Mouse (Mus musculus) heart, postnatal 14 days (tissue): ENCODE measurements at regions not wholly inside any gene's neighbourhood (a gene's known extent, or its start where the extent isn't known, plus 50 kb on each side); places are given as distances from the start of the nearest gene placed in this dataset.

Experiments used
- DNase-seq, 2 experiments: peaks; one replicate each; pipeline ENCODE4 v3.0.0; 2021 to 2022
- intact Hi-C: fragments of 180-260 bp; cut with DNase I; formaldehyde crosslinking; loops from one replicate; pipeline ENCODE4 v1.15.1; 2025

DNA sequence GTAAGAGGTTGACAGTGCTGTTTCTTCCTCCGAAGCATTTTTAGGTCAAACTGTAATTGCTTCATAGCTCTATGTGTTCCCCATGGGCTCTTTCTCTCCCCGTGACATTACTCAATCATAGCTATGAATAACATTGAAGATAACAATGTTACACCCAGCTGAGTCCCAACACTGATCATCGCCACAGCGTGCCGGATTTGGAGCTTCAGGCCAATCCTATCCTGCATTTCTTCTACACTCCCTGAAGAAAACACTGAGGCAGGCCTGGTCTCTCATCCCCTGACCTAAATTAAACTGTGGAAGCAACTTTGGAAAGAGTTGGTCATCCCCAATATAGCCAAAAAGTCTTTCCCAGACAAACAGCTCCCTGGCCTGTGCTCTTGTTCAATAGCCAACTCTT is 168.7 kb upstream of the Phyhipl start:
- peak; percentile 25 to 26 for DNase-seq
- intact Hi-C loops = no loop called here

DNA sequence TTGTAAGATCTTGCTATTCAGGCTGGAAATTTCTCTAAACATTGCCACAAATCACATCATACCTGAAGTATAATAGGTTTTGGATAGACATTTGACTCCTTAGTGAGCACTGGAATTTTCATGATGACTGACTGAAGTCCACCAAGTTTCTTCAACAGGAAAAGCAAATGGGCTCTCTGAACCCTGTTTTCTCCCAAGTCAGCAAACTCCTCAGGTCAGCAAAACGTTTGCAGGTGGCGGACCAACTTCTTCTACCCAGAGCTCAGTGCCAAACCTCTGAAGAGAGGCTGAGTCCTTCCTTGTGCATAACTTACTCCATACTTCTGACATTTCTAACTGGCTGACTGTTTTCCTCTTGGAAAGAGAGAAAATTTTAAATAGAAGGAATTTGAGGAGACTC is 164.2 kb upstream of the Phyhipl start:
- no peak for DNase-seq
- intact Hi-C loops = loop anchor here (10.0 kb wide), 3 partner anchors 255 to 505 kb away; no protein-coding TSS in a partner anchor

DNA sequence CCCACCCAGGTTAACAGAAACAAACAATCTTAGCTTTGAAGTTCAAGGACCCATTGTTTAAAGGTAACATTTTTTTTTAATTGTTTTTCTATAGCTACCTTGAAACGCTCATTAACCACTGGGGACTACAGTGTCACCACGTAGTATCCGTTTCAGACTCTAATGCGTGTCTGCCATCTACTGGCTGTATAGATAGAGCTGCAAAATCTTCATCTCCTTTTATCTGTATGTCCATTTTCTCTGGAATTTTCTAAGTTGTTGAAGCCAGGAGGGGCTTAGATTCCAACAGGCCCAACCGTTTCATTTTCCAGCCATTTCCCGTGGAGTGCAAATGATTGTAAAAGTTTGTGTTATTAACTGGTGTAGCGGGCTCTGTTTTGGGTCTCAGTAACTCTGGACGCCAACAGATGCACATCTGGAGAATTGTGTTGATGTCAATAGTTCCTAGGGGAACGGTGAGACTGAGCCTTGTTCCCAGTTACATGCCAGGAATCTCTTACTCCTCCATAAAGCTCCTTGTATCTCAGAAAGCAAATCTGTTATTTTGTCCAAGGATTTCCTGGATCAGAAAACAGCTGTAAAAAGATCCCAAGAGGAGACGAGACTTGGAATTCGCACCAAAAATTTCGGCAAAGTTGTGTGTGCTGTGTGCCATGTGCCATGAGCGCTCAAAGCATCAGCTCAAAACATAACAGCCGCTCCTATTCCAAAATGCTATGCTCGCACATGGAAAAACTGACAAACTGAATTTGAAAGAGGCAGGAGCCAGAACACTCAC is 158.8 kb upstream of the Phyhipl start:
- peak; percentile 19 to 21 for DNase-seq
- intact Hi-C loops = loop anchor here (5.0 to 10.0 kb wide), 6 partner anchors 148 to 500 kb away; no protein-coding TSS in a partner anchor

DNA sequence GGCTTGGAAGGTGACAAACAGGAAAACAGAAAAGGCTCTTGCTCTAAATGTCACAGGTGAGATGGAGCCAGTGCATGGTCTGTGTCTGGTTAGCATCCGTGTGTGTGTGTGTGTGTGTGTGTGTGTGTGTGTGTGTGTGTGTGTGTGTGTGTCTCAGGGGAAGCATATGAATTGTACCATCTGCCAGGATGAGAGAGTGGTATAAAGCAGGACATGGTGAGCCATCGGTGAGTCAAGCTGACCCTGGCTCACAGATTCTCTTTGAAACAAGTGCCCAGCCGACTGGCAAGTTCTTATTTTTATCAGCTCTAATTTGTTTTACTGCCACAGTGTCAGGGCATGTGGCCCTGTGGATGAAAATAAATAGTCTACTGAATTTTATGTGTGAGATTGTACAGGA is 153.6 kb upstream of the Phyhipl start:
- intact Hi-C loops = no loop called here
- DNase-seq = no peak

DNA sequence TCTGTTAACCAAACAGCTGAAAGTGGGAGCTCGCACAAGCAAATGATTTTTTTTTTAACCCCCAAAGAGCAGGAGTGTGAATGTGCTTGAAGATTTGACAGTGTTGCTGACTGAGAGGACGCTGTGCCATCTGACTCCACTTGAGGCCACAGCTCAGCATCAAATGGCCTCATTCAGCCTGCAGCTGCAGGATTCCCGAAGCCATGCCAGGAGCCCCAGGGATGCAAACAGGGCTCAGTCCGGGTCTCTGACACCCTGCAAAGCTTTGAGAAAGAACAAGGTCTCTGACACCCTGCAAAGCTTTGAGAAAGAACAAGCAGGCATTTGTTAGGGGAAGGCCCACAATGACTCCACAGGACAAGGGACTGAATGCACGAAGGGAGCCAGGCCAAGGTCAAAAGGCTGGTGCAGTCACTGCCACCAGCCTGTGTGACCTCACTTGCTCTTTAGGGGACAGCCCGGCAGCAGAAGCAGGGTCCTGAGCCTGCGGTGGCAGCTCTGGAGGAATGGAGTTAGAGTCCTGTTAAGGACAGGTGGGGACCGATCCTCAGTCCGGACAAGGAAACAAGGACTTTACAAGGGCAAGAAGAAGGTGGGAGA is 151.1 kb upstream of the Phyhipl start:
- DNase-seq = no peak
- intact Hi-C loops = no loop called here

DNA sequence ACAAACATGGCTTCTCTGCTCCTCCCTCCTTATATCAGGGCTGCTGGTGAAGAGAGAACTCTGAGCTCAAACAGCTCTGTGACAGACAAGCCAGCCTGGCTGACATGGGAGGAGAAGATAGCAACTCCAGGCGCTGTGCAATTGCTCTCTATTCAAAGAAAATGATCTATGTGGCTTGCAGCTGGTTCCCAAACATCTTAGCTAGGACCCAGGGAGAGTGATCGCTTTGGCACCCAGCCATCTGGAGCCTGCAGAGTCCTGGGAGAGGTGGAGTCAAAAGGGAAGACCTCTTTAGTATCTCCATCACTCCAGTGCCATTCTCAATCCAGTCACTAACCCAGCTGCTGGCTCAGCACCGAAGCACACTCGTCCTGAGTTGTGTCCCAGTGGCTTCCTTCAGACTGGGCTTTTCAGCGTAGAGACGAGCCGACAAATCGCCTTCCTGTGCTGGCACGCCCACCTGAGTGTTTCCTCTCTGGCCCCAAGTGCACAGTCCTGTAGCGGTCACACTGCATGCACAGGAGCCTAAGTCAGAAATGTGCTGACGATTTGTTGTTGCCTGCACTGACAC is 145.1 kb upstream of the Phyhipl start:
- intact Hi-C loops = no loop called here

DNA sequence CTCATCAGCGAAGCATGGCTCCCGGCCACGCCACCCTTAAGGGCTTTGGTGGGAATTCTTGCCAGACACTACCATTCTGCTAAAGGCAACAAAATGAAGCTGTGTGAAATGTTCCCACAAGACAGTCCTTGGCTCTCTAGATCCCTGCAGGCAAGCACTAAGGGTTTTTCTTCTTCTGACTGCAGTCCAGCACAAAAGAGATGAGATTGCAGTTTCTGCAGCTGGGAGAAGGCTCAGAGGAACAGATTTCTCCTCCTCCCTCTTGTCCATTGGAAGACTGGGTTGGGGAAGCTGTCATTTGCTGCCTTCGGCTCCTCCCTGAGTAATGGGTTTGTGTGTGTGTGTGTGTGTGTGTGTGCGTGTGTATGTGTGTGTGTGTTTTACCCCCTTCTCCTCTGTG is 144.1 kb upstream of the Phyhipl start:
- intact Hi-C loops = no loop called here
- peak in 1 of 2 experiments; percentile 28 for DNase-seq

More for the DNA sequence above, 145.1 kb upstream of the Phyhipl start:
- DNase-seq = peak in 1 of 2 experiments; percentile 29

DNA sequence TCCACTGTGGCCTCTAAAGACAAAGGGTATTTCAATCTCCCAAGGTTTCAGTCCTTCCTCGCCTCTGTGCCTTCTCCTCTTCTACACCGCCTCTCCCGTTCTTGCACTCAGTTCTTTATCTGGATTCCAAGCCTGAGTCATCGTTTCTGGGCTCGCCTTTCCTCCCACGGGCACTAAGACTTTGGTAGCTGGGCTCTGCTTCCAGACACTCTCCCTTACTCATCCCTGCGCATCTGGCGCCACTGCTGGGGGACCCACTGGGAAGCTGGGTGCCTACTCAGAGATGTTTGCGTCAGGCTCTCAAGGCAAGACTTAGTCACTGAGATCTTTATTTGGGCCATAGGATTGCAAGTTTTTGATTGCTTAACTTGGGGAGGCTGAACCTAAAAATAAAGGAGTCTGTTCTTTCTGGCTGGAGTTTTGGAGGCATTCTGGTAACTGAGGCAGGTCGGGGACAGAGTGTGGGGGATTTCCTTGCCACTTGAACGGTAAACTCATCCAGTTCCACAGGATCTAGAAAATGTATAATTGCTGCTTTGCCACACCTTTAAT is 143.5 kb upstream of the Phyhipl start:
- peak; percentile 46 to 54 for DNase-seq
- intact Hi-C loops = no loop called here

DNA sequence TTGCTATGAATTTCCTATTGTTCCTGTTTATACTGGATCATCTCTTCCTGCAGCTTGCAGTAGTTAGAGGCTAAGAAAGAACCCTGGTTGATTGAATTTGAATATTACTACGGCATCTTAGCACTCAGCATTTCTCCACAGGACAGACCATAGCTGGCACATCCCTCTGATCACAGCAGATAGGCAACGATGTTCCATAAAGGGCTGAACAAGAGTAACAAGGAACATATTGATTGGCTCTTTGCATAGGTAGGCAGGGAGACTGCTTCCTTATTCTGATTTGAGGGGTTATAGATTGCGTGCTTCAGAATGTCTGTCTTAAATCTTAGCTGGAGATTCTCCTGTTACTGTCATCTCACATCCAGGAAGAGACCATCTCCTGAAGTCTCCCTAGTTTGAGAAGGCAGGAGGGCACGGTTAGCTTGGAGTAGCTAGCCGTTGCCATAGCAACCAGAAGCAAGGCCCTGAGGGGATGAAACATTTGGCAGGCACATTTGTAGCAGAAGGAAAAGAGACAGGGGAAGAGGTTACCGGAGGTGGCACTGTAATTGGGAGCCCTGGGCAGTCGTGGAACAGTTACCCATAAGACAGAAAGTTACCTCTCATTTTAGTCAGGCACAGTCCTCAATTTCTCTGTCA is 133.2 kb upstream of the Phyhipl start:
- intact Hi-C loops = no loop called here
- DNase-seq = no peak

DNA sequence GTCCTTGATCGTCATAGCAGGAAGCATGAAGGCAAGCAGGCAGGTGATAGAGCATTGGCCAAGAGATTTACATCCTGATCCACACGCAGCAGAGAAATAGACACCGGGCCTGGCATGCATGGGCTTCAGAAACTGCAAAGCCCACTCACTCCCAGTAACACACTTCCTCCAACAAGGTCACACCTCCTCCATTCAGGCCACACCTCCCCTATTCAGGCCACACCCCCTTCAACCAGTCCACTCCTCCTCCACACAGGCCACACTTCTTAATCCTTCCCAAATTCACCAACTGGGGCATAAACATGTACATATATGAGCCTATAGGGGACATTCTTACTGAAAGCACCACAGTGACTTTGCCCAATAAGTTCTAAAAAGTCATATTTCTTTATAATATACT is 125.3 kb upstream of the Phyhipl start:
- intact Hi-C loops = no loop called here
- DNase-seq = no peak

DNA sequence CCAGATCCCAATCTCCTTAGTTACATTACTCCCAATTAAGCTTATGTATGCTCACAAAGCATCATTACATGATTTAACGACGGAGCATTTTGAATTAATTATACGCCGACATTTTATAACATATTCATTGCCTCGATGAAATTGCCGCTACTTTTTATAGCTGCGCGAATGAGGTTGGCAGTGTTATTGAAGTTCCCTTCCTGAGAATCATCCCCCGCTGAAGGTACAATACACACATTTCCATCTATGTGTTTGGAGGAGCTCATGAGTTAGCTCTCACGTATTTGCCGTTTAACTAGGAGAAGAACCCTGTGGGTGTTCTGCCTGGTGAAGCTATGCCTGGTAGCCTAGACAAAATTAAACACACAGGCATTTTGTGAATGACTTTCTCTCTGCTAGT is 122.8 kb upstream of the Phyhipl start:
- no peak for DNase-seq
- intact Hi-C loops = no loop called here

DNA sequence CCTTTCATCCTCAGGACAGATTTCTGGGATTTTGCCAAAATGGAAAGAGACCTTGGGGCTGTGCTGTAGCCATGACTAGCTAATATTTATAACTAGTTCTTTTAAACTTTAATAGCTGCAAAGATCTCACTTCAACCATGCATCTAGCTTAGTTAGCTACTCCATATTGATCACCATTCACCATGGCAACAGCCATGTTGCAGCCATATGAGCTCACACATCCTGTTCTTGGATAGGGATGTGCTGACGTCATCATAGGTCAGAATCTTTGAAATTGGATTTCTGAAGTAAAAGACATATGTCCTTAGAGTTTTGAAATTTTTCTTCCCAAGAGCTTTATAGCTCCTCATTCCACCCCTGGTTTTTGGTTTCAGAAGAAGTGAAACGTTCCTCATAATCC is 118.8 kb upstream of the Phyhipl start:
- no peak for DNase-seq

DNA sequence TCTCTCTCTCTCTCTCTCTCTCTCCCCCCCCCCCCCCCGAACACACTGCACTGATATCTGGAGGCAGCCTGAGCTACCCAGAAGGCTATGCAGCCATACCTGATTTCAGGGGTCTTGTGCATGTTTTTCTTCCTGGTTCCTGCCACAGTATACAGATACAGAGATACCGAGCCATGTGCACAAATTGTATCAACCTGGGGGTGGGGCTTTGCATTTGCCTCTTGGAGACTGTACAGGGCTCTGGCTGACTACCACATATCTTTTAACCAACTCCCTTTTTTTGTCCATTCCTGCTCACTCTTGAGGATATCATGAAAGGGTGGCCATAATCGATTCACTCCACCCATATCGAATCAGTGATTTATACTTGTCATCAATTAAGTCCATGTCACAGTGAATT is 118.4 kb upstream of the Phyhipl start:
- intact Hi-C loops = no loop called here
- no peak for DNase-seq

More for the DNA sequence above, 118.8 kb upstream of the Phyhipl start:
- intact Hi-C loops = no loop called here

DNA sequence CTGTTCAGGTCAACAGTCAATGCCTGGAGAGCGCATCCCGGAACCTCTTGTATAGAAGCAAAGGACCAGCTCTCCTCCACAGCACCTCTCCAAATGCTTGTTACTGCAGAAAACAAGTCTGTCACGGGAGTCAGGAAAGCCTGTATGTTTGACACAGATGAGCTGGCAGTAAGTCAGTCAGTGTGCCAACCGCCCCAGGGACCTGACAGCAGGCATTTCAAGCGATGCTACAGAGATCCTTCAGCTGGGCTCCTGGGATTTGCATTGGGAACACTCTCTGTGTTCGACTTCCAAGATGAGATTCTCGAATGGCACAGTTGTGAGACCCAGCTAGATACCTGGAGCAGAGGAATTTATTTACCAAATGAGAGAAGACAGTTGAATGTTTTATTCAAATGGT is 111.7 kb upstream of the Phyhipl start:
- intact Hi-C loops = no loop called here
- no peak for DNase-seq

DNA sequence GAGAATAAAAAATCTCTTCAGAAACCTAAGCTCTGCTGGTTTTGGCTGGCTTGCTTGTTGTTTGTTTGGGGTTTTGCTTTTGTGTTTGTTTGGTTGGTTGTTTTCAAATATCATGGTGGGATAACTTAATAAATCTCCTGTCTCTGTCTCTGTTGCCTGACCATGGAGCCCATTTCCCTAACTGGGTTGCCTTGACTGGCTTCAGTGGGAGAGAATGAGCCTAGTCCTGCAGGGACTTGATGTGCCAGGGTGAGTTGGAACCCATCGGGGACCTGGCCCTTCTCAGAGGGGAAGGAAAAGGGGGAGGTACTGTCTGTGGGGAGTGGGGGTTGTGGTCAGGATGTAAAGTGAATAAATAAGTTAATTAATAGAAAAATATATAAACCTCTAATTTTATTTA is 111.1 kb upstream of the Phyhipl start:
- no peak for DNase-seq
- intact Hi-C loops = no loop called here

DNA sequence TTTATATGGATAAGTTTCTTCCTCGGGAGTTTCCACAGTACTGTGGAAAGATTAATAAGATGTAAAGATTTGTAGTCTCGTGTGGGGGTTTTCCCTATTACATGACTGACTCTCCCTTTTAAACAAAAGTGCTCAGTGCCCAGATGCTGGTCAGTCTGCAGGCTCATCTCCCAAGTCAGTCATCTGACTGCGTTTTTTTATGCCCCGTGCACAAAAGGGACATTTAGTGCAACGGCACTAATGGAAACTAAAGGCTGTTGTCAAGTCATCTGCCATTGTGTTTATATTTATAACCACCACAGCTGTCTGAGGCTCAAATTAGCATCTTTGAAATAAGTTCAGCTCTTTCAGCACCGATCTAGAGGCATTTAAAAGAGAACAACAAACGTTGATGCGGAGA is 110.7 kb upstream of the Phyhipl start:
- intact Hi-C loops = no loop called here

DNA sequence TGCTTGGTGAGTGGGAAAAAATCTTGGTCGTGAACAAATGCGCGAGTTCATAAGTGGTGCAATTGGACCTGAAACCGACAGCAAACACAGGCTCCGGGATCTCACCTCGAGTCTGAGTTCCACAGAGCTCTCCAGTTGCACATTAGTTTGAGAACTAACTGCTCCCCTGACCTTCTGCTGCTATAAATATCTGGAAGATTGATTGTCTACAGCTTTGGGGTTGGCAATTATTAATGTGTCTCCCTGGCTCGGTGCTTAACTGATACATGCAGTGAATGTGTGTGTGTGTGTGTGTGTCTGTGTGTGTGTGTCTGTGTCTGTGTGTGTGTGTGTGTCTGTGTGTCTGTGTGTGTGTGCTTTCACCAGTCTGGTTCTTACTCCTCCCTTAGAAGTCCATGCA is 107.4 kb upstream of the Phyhipl start:
- intact Hi-C loops = no loop called here
- DNase-seq = no peak

More for the DNA sequence above, 110.7 kb upstream of the Phyhipl start:
- no peak for DNase-seq

DNA sequence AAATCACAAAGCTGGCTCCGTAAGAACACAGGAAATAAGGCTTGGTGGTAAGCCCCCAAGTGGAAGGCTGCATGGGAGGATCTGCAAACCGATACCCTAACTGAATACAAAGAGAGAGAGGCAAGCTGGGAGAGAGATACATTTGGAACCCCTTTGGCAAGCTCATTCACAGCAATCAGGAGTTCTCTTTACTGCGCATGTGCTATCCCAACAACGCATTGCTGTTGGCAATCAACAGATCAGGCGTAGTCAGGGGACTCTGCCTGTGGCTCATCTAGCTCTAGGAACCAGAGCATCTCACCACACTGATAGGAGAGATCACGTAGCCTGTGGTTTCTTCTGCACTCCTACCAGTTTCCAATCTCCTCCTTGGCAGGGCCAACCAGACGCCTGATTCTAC is 103.9 kb upstream of the Phyhipl start:
- intact Hi-C loops = no loop called here

DNA sequence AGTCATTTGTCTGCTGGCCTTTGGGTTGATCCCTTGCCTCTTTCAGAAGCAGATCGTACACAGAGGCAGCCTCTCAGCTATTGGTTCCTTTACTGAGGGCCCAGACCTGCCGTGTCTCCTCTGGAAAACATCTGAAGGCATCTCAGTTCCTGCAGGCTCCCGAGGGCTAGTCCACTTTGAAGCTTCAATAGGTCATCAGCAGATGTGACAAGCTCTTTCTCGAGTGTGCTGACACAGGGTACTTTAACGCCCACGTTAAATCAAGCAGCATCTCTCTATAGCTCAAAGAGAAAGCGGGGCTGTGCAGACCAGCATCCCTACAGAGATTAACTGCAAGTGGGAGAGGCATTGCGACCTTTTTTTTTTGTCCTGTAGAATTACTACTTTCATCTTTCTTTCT is 96.0 kb upstream of the Phyhipl start:
- intact Hi-C loops = no loop called here
- no peak for DNase-seq

More for the DNA sequence above, 103.9 kb upstream of the Phyhipl start:
- no peak for DNase-seq

DNA sequence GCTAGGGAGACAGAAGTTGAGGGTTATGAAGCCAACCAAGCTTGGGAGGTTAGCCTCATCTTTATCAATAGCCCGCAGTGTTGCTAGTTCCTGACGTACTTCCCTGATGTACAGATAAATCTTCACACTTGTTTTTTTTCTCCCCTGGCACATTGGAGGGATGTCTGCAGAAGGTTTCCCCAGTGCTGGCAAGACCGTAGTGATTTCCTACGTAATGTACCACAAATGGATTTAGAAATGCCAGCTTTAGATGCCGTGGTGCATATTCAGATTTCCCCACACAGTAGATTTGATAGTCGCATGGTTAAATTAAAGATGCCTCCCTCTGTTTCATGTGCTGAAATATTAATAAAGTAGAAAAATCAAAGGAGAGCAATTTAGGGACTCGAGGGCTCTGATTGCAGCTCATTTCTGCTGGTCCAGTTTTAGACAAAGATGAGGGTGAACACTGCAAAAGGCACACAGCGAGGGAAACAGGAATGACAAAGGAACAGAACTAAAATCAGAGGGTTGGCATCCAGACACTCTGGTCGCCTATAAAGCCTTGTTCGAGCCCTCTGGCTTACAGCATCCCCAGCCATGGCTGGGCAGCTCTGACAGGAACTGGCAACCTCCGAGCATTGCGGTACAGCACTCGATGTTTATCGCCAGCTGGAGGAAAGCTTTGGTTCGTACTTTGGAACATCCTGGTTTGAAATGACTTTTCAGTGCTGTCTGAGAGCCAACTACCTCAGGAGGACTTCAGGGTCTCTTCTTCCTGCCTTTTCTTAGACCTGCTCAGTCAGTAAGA is 94.8 kb upstream of the Phyhipl start:
- DNase-seq = no peak
- intact Hi-C loops = no loop called here
